Mouse (Mus musculus) olfactory bulb, adult 2 months (tissue): Measurements from ENCODE around the gene Lsm7. TPM values are rescaled to one million over a fixed set of nuclear protein-coding genes. Genes with fewer than 3 reads are reported as not detected.
A peak's percentile ranks its signal among the peaks of the same experiment; 100 is the strongest.

Source experiments
- H3K27ac ChIP-seq: fragments of 200-500 bp; 2 replicates; pipeline ENCODE4 v1.5.1; 2012; ENCODE audit warnings: low read depth, low read length; ENCODE audit not compliant: insufficient read depth
- H3K4me1 ChIP-seq: fragments of 200-500 bp; 2 replicates; pipeline ENCODE4 v1.6.1; 2012; ENCODE audit warnings: low read length; ENCODE audit not compliant: control insufficient read depth, insufficient read depth
- H3K4me3 ChIP-seq: fragments of 200-500 bp; 2 replicates; pipeline ENCODE4 v1.5.1; 2012; ENCODE audit warnings: mild to moderate bottlenecking, low read depth, low read length, moderate library complexity; ENCODE audit not compliant: insufficient read depth
- CTCF ChIP-seq: fragments of 200-500 bp; IDR thresholded peaks from 2 replicates; pipeline ENCODE4 v1.5.1; 2012; ENCODE audit warnings: low read depth, mild to moderate bottlenecking, low read length, moderate library complexity; ENCODE audit not compliant: insufficient read depth
- POLR2A ChIP-seq: fragments of 200-500 bp; IDR thresholded peaks from 2 replicates; pipeline ENCODE4 v1.6.1; 2012; ENCODE audit warnings: mild to moderate bottlenecking, low read depth, low read length, moderate library complexity; ENCODE audit not compliant: insufficient read depth
- WGBS: fragments of 180-500 bp; shearing (Covaris S2); methylation state at CpG from one replicate; pipeline ENCODE4 v1.1.7; 2018; 5-methylcytosine and 5-hydroxymethylcytosine counted together
- polyA plus RNA-seq: library from polyadenylated mRNA; stranded (reverse); fragments of >200 nt; gene quantifications from 2 replicates; pipeline ENCODE4 v1.2.4, GENCODE M21; 2012; ENCODE audit warnings: low replicate concordance; ENCODE audit not compliant: missing spikeins, insufficient read depth, insufficient read length

Gene Lsm7
- polyA plus RNA-seq, 1 experiment = not detected

- H3K4me3 ChIP-seq = no peak overlapping the region
- TF ChIP-seq CTCF (no peak), POLR2A (no peak)
- H3K4me1 ChIP-seq = peaks cover 34% of the 10 kb centered on the region
- no peak overlapping the region for H3K27ac ChIP-seq
- WGBS = 85% methylated on average over 7 of the region's 7 CpGs
These were observed 3.4 kb upstream of the Lsm7 start for GRCm38 (mm10) chr10:80858350-80858935.

DNA sequence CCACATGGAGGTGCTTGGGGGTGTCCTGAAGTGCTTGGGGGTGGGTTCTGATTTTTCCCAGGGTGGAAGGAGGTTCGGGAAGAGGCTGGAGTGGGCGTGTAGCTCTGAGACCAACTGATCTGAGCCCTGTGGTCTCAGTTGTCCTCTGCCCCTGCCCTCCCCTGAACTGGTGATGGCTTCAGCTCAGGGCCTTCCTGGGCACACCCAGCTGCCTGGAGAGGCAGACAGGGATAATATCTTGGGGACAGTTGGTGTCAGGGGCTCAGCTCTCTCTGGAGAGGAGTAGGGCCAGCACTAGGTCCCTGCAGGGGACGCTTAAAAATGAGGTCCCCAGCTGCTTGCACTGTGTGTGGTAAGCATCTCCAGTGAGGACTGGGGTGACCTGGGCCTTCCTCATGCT lies 2.8 kb upstream of the Lsm7 start:
- WGBS = 75% methylated on average over 3 of the region's 3 CpGs
- Histone ChIP-seq H3K27ac (0 out of 2 replicates have a peak overlapping the region, but pooled peaks have one; percentile 27), H3K4me1 (peaks cover 39% of the 10 kb centered on the region), H3K4me3 (no peak overlapping the region)
- TF ChIP-seq CTCF (no peak), POLR2A (no peak)

GRCm38 (mm10) chr10:80857386-80857785 lies 2.4 kb upstream of the Lsm7 start:
- Histone ChIP-seq H3K27ac (0 out of 2 replicates have a peak overlapping the region, but pooled peaks have one; percentile 27), H3K4me3 (no peak overlapping the region), H3K4me1 (peaks cover 39% of the 10 kb centered on the region)
- no peak for TF ChIP-seq POLR2A
- TF ChIP-seq CTCF = no peak
- 50% methylated on average over 8 of the region's 8 CpGs for WGBS

- no peak for TF ChIP-seq CTCF
- no peak for TF ChIP-seq POLR2A
- Histone ChIP-seq H3K27ac (no peak overlapping the region), H3K4me1 (peaks cover 39% of the 10 kb centered on the region), H3K4me3 (no peak overlapping the region)
- WGBS = 71% methylated on average over 5 of the region's 5 CpGs
These were observed 1.9 kb upstream of the Lsm7 start for GRCm38 (mm10) chr10:80856908-80857307.

- peak overlapping the region; percentile 62; the same call in 1 of the 2 replicates for H3K4me3 ChIP-seq
- no peak for TF ChIP-seq POLR2A
- no peak for TF ChIP-seq CTCF
- WGBS = 53% methylated on average over 3 of the region's 3 CpGs
- no peak overlapping the region for H3K27ac ChIP-seq
- H3K4me1 ChIP-seq = peaks cover 39% of the 10 kb centered on the region
These were observed 1.3 kb upstream of the Lsm7 start for GRCm38 (mm10) chr10:80856267-80856666.

DNA sequence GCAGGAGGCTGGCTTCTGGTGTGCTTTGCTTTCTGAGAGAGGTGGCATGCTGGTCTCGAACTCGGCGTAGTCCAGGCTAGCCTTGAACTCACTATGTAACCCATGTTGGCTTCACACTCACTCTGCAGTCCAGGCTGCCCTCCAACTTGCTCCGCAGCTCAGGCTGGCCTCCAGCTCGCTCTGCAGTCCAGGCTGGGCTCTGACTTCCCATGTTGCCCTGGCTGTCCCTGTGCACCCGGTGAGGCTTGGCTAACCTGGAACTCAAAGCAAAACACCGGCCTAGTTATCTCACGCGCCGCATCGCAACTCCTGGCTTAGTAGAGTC lies 702 bp upstream of the Lsm7 start:
- no peak overlapping the region for H3K27ac ChIP-seq
- peak overlapping the region; percentile 62 for H3K4me3 ChIP-seq
- WGBS = 16% methylated on average over 11 of the region's 11 CpGs
- no peak for TF ChIP-seq CTCF
- no peak for TF ChIP-seq POLR2A
- H3K4me1 ChIP-seq = peaks cover 39% of the 10 kb centered on the region

- no peak overlapping the region for H3K4me3 ChIP-seq
- WGBS = 26% methylated on average over 10 of the region's 10 CpGs
- H3K4me1 ChIP-seq = peaks cover 34% of the 10 kb centered on the region
- no peak overlapping the region for H3K27ac ChIP-seq
- TF ChIP-seq POLR2A = no peak
- TF ChIP-seq CTCF = no peak
These were observed 6.4 kb downstream of the Lsm7 start for GRCm38 (mm10) chr10:80848571-80848970.

- Histone ChIP-seq H3K4me3 (no peak overlapping the region), H3K27ac (no peak overlapping the region), H3K4me1 (peaks cover 34% of the 10 kb centered on the region)
- no peak for TF ChIP-seq CTCF
- no peak for TF ChIP-seq POLR2A
- 24% methylated on average over 12 of the region's 12 CpGs for WGBS
These were observed 9.3 kb downstream of the Lsm7 start for GRCm38 (mm10) chr10:80845732-80846131.

DNA sequence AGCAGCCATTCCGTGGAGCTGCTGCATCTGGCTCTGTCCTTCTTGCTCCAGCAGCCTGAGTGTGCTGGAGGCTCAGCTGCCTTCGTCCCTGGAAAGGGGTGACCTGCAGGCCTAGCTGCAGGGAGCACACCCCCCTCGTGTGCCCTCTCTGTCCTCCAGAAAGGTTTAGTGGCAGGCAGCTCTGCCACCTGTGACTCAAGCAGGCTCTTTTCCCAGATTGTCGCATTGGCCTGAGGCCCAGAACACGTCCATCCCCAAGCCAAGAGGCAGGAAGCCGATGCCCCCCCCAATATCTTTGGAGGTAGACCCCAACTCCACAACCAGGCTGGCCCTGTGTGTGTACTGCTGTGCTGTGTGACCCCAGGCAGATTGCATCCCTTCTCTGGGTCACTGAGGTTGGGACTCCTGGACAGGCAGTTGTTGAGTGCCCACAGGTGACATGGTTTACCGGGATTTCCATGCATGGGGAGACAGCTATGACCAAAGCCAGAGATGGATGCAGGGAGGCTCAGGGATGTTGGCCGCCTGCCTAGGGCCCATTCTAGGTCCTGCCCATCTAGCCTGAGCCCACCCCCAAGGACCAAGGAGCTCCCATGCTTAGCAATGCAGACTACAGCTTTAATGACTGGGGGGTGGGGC lies 9.8 kb downstream of the Lsm7 start:
- TF ChIP-seq CTCF (no peak), POLR2A (no peak)
- H3K4me3 ChIP-seq = no peak overlapping the region

DNA sequence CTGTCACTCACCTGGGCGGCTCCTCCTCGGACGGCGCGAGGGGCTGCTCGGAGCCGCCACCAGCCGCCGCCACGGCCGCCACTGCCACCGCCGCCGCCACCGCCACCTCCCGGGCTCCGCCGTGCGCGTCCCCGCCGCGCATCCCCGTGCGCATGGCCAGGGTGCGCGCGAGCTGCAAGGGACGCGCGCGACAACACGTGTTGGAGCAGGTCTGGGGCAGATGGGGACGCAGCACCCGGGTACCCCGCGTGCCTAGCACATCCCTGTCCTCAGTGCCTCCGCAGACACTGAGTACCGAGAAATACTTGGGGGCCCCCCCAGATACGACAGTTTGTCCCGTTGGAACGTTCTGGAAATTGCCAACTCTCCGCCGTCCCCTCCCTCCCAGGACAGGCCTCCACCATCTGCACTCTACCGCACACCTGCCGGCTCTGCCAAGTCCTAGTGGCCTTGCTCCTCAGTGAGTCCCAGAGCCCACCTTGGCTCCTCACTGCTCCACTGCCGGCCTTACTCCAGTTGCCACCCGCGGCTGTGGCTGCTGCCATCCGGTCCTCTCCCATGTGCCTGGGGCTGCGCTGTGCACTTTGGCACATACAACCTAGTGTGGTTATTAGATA lies 11.0 kb downstream of the Lsm7 start, which contains the start of gene Lingo3:
Gene Lingo3 (minus strand): TSS at position 109 of the 617 bp plus-strand sequence.
- Histone ChIP-seq H3K4me3 (peak within 1 kb of the TSS; percentile 49), H3K27ac (no peak within 1 kb of the TSS), H3K4me1 (peaks cover 34% of the 10 kb centered on the region)
- no peak for TF ChIP-seq POLR2A
- no peak for TF ChIP-seq CTCF
- 4% methylated on average over 51 of the region's 51 CpGs for WGBS

More for the DNA sequence above, 9.8 kb downstream of the Lsm7 start:
- Histone ChIP-seq H3K4me1 (peaks cover 34% of the 10 kb centered on the region), H3K27ac (no peak overlapping the region)
- 56% methylated on average over 8 of the region's 8 CpGs for WGBS
